Comparison of ENCODE assay signal across 8 mouse cellular contexts in genomic region chr2:45115211-45115610, GRCm38 (mm10). TPM values are rescaled to one million over a fixed set of nuclear protein-coding genes. Genes with fewer than 3 reads are reported as not detected.
DNase-seq lines count a peak whose midpoint lies in the region; ATAC-seq and TF ChIP-seq lines count a peak whose summit lies in the region.

No protein-coding gene starts in this region.

- no peak overlapping the region for H3K4me3 ChIP-seq in cerebellum, adult 2 months (replicated peaks; ENCODE audit: insufficient read depth, low read depth, low read length)
- H3K4me3 ChIP-seq in lung, embryonic 15.5 days: peak overlapping the region; percentile 62
- H3K4me3 ChIP-seq in intestine, postnatal 0 days (ENCODE audit: low read depth, low read length): no peak overlapping the region; the same call in 1 of the 2 replicates
- H3K4me3 ChIP-seq in small intestine, adult 2 months (ENCODE audit: low read depth, low read length): no peak overlapping the region

- 0 out of 2 replicates have a peak, but pooled peaks cover 2% of the 10 kb centered on the region for H3K4me1 ChIP-seq in cerebellum, adult 2 months (ENCODE audit: control insufficient read depth, insufficient read depth, low read length)
- H3K4me1 ChIP-seq in lung, embryonic 15.5 days: peaks cover 6% of the 10 kb centered on the region
- H3K4me1 ChIP-seq in intestine, postnatal 0 days (replicated peaks; ENCODE audit: control insufficient read depth, insufficient read depth, low read length): no peaks in the 10 kb centered on the region
- H3K4me1 ChIP-seq in small intestine, adult 2 months (ENCODE audit: control insufficient read depth, insufficient read depth, insufficient read length, low read length): no peaks in the 10 kb centered on the region; the same call in 1 of the 2 replicates

- TF ChIP-seq CTCF in cerebellum, adult 2 months (IDR thresholded peaks at IDR 0.05; ENCODE audit: borderline replicate concordance, insufficient read depth, low read depth, low read length): no peak
- no peak for TF ChIP-seq CTCF in intestine, postnatal 0 days (IDR thresholded peaks at IDR 0.05; ENCODE audit: low read depth)
- TF ChIP-seq CTCF in small intestine, adult 2 months (IDR thresholded peaks at IDR 0.05; ENCODE audit: extremely low read depth, insufficient read length, insufficient replicate concordance, low read depth, low read length): no peak

- DNase-seq in cerebellum, adult 2 months: no peak
- no peak for DNase-seq in cerebellum, postnatal 25 days
- no peak for DNase-seq in lung, postnatal 4 days
- DNase-seq in thymus, postnatal 25 days: no peak
- no peak for DNase-seq in adrenal gland, adult 8-10 months

- H3K36me3 ChIP-seq in lung, embryonic 15.5 days: no peaks in the 10 kb centered on the region
- no peaks in the 10 kb centered on the region for H3K36me3 ChIP-seq in intestine, postnatal 0 days (ENCODE audit: control insufficient read depth, insufficient read depth)
- no peaks in the 10 kb centered on the region for H3K36me3 ChIP-seq in small intestine, adult 2 months (ENCODE audit: control insufficient read depth, insufficient read depth, low read length)

- H3K4me2 ChIP-seq in lung, embryonic 15.5 days: peak overlapping the region; percentile 86
- peak overlapping the region; percentile 72 for H3K4me2 ChIP-seq in intestine, postnatal 0 days (replicated peaks; ENCODE audit: low read depth)

- 24% methylated on average over 6 of the region's 6 CpGs for WGBS in cerebellum, adult 2 months
- 12% methylated on average over 6 of the region's 6 CpGs for WGBS in lung, embryonic 15.5 days
- 20% methylated on average over 6 of the region's 6 CpGs for WGBS in intestine, postnatal 0 days
- WGBS in small intestine, adult 2 months: 20% methylated on average over 6 of the region's 6 CpGs

- TF ChIP-seq POLR2A in cerebellum, adult 2 months (IDR thresholded peaks at IDR 0.05; ENCODE audit: borderline replicate concordance, insufficient read depth, low read length): no peak
- TF ChIP-seq POLR2A in small intestine, adult 2 months (IDR thresholded peaks at IDR 0.05; ENCODE audit: low read depth, low read length): no peak

- H3K9me3 ChIP-seq in lung, embryonic 15.5 days: no peaks in the 10 kb centered on the region
- H3K9me3 ChIP-seq in intestine, postnatal 0 days (ENCODE audit: control insufficient read depth): no peaks in the 10 kb centered on the region

- H3K27ac ChIP-seq in cerebellum, adult 2 months (ENCODE audit: insufficient read depth, low read length): 0 out of 2 replicates have a peak overlapping the region, but pooled peaks have one; percentile 47
- H3K27ac ChIP-seq in lung, embryonic 15.5 days: peak overlapping the region; percentile 96
- H3K27ac ChIP-seq in intestine, postnatal 0 days (ENCODE audit: low read depth, low read length): no peak overlapping the region
- H3K27ac ChIP-seq in small intestine, adult 2 months (ENCODE audit: insufficient read depth, low read depth, low read length): peak overlapping the region; percentile 85

- H3K9ac ChIP-seq in lung, embryonic 15.5 days: peak overlapping the region; percentile 71
- no peak overlapping the region for H3K9ac ChIP-seq in intestine, postnatal 0 days (ENCODE audit: low read depth, low read length)

- no peak for ATAC-seq in lung, embryonic 15.5 days (ENCODE audit: borderline replicate concordance, extremely low read depth, low FRiP score, low TSS enrichment)
- no peak for ATAC-seq in intestine, postnatal 0 days

- H3K27me3 ChIP-seq in cerebellum, adult 2 months (ENCODE audit: control insufficient read depth, insufficient read depth, low read length): peaks cover 13% of the 10 kb centered on the region; the same call in 1 of the 2 replicates
- peaks cover 9% of the 10 kb centered on the region; the same call in 1 of the 2 replicates for H3K27me3 ChIP-seq in lung, embryonic 15.5 days
- H3K27me3 ChIP-seq in intestine, postnatal 0 days (replicated peaks; ENCODE audit: control insufficient read depth, insufficient read depth, low read length): peaks cover 56% of the 10 kb centered on the region
- H3K27me3 ChIP-seq in small intestine, adult 2 months (ENCODE audit: control insufficient read depth, insufficient read depth, low read length): peaks cover 40% of the 10 kb centered on the region

RNA-seq across cellular contexts. Expression of gene Zeb2, which starts 2.0 kb away (rescaled TPM):
- 35.8 and 40.5 TPM in 2 replicates for polyA plus RNA-seq in cerebellum, adult 2 months (2012; rRNA removed)
- 79.9 and 94.7 TPM in 2 replicates for polyA plus RNA-seq in lung, embryonic 15.5 days (2015; fragmentation: Nextera tagmentation; extraction: Ambion mirVana)
- 13.1 and 14.2 TPM in 2 replicates for polyA plus RNA-seq in intestine, postnatal 0 days (2015; fragmentation: Nextera tagmentation; extraction: Ambion mirVana)
- polyA plus RNA-seq in small intestine, adult 2 months (2012; rRNA removed): 3.1 and 3.7 TPM in 2 replicates
- 100 to 1,000 TPM; 131 to 156 (median 144) TPM for total RNA-seq in adrenal gland, adult 8-10 months (2022)
